Mouse (Mus musculus) kidney, embryonic 16.5 days (tissue): Measurements from ENCODE around the gene Slc47a1. TPM values are rescaled to one million over a fixed set of nuclear protein-coding genes. Genes with fewer than 3 reads are reported as not detected.

Source experiments
- ATAC-seq: fragments of 200-750 bp; cut with Nextera tagmentation; 2 replicates; pipeline ENCODE4 v1.8.0; 2017; ENCODE audit warnings: moderate TSS enrichment; ENCODE audit not compliant: low FRiP score, low TSS enrichment
- H3K27ac ChIP-seq: fragments of 300-500 bp; sonication (generic); 2 replicates; pipeline ENCODE4 v1.5.1; 2014; ENCODE audit warnings: low read length
- H3K27me3 ChIP-seq: fragments of 300-500 bp; sonication (generic); 2 replicates; pipeline ENCODE4 v1.6.1; 2014; ENCODE audit warnings: low read length, control low read depth, mixed read lengths; ENCODE audit not compliant: insufficient read depth
- H3K36me3 ChIP-seq: fragments of 300-500 bp; sonication (generic); 2 replicates; pipeline ENCODE4 v1.6.1; 2014; ENCODE audit warnings: low read length, control low read depth, mixed read lengths; ENCODE audit not compliant: insufficient read depth
- H3K4me1 ChIP-seq: fragments of 300-500 bp; sonication (generic); 2 replicates; pipeline ENCODE4 v1.6.1; 2014; ENCODE audit warnings: low read length, control low read depth, mixed read lengths; ENCODE audit not compliant: insufficient read depth
- H3K4me2 ChIP-seq: fragments of 300-500 bp; sonication (generic); replicated peaks from 2 replicates; pipeline ENCODE4 v1.6.1; 2014; ENCODE audit warnings: low read depth, low read length
- H3K4me3 ChIP-seq: fragments of 300-500 bp; sonication (generic); 2 replicates; pipeline ENCODE4 v1.5.1; 2014; ENCODE audit warnings: mild to moderate bottlenecking, low read length
- H3K9ac ChIP-seq: fragments of 300-500 bp; sonication (generic); replicated peaks from 2 replicates; pipeline ENCODE4 v1.6.1; 2014; ENCODE audit warnings: low read length
- H3K9me3 ChIP-seq: fragments of 300-500 bp; sonication (generic); 2 replicates; pipeline ENCODE4 v1.6.1; 2016; ENCODE audit warnings: low read length, control low read depth
- WGBS: fragments of 180-500 bp; shearing (Covaris S2); extraction: QIAGEN DNeasy Blood & Tissue Kit; methylation state at CpG from one replicate; pipeline ENCODE4 v1.1.7; 2014; 5-methylcytosine and 5-hydroxymethylcytosine counted together
- polyA plus RNA-seq: library from polyadenylated mRNA; unstranded; fragments of >200 nt; fragmentation: Nextera tagmentation; extraction: Ambion mirVana; gene quantifications from 2 replicates; pipeline ENCODE4 v1.2.1, GENCODE M21; 2015

The Slc47a1 gene
- polyA plus RNA-seq, 1 experiment from 2014 or later: 48.8 TPM

GRCm38 (mm10) chr11:61385725-61386124, 7.6 kb upstream of the Slc47a1 start:
- Histone ChIP-seq H3K27ac (no peak overlapping the region), H3K4me1 (no peaks in the 10 kb centered on the region), H3K9me3 (no peaks in the 10 kb centered on the region), H3K27me3 (no peaks in the 10 kb centered on the region), H3K4me3 (no peak overlapping the region), H3K9ac (no peak overlapping the region), H3K36me3 (no peaks in the 10 kb centered on the region), H3K4me2 (no peak overlapping the region)
- ATAC-seq: no peak
- 79% methylated on average over 4 of the region's 4 CpGs for WGBS

GRCm38 (mm10) chr11:61381272-61381671, 3.1 kb upstream of the Slc47a1 start:
- 88% methylated on average over 1 of the region's 1 CpGs for WGBS
- Histone ChIP-seq H3K4me1 (peaks cover 9% of the 10 kb centered on the region; the same call in 1 of the 2 replicates), H3K4me3 (no peak overlapping the region), H3K36me3 (no peaks in the 10 kb centered on the region), H3K9ac (no peak overlapping the region), H3K4me2 (no peak overlapping the region), H3K27me3 (peaks cover 33% of the 10 kb centered on the region), H3K27ac (no peak overlapping the region), H3K9me3 (no peaks in the 10 kb centered on the region)
- ATAC-seq: no peak

- Histone ChIP-seq H3K4me1 (peaks cover 9% of the 10 kb centered on the region; the same call in 1 of the 2 replicates), H3K27ac (no peak overlapping the region), H3K9ac (no peak overlapping the region), H3K27me3 (peaks cover 38% of the 10 kb centered on the region), H3K9me3 (no peaks in the 10 kb centered on the region), H3K4me2 (no peak overlapping the region), H3K4me3 (no peak overlapping the region), H3K36me3 (no peaks in the 10 kb centered on the region)
- ATAC-seq: no peak
- 66% methylated on average over 4 of the region's 4 CpGs for WGBS
These were observed 506 bp upstream of the Slc47a1 start for GRCm38 (mm10) chr11:61378651-61379050.

DNA sequence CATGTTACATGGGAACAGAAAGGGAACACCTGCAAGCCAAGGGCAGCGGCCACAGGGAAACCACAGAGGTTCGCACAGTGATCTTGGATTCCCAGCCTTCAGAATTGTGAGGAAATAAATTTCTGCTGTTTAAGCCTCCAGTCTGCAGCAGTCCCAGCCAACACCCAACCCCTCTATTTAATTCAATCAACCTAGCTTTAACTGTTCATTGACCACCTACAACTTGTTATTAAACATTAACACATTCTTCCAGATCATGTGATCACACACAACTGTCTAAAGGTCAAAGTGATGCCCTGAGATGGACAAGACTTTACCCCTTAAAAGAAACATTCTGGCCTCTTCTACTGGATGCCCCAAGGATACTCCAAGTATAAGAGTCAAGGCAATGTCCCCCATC, 9.5 kb downstream of the Slc47a1 start:
- no peak overlapping the region for H3K4me3 ChIP-seq
- no peaks in the 10 kb centered on the region for H3K9me3 ChIP-seq
- H3K9ac ChIP-seq: no peak overlapping the region
- H3K27me3 ChIP-seq: no peaks in the 10 kb centered on the region
- WGBS: 83% methylated on average over 2 of the region's 2 CpGs
- H3K36me3 ChIP-seq: no peaks in the 10 kb centered on the region
- peak overlapping the region; percentile 51 for H3K27ac ChIP-seq
- H3K4me1 ChIP-seq: peaks cover 12% of the 10 kb centered on the region
- peak; percentile 43; the same call in 1 of the 2 replicates for ATAC-seq
- H3K4me2 ChIP-seq: no peak overlapping the region

DNA sequence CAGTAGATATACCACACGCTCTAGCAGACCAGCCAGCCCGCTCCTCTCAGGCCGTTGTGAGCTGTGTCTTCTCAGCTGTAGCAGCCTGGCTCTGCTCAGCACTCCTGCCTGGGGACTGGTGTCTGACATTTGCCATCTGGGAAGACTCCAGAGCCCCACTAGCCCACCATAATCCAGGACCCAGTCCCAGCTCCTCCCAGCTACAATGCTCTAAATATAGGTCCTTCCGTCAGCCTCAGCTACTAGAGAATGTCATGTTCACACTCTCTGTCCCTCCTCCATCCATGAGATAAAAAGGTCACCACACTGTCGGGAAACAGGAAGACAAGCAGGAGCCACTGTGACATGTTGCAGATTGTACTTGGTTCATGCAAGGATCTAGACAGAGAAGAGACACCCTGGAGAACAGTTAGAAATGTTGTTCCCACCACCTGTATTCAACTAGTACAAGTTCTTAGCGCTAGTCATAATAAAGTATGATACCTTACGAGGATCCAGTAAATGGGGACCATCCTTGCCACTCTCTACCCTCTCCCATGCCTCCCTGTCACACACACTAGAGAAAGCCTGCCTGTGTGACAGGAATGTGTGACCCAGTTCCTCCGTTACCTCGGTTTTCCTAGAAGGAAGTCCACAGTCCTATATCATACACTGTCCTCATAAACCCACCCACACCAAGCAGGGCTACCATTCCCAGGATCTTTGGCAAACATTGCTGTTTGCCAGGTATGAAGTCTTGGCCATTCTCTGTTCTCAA, 11.4 kb downstream of the Slc47a1 start:
- Histone ChIP-seq H3K9me3 (no peaks in the 10 kb centered on the region), H3K4me1 (peaks cover 12% of the 10 kb centered on the region), H3K4me2 (no peak overlapping the region), H3K9ac (no peak overlapping the region), H3K4me3 (no peak overlapping the region), H3K27me3 (no peaks in the 10 kb centered on the region), H3K27ac (0 out of 2 replicates have a peak overlapping the region, but pooled peaks have one; percentile 49), H3K36me3 (no peaks in the 10 kb centered on the region)
- ATAC-seq: peak; percentile 68
- 57% methylated on average over 9 of the region's 9 CpGs for WGBS

- H3K4me3 ChIP-seq: no peak overlapping the region
- H3K4me1 ChIP-seq: peaks cover 12% of the 10 kb centered on the region
- no peak overlapping the region for H3K4me2 ChIP-seq
- ATAC-seq: no peak
- H3K27me3 ChIP-seq: no peaks in the 10 kb centered on the region
- H3K9me3 ChIP-seq: no peaks in the 10 kb centered on the region
- H3K36me3 ChIP-seq: no peaks in the 10 kb centered on the region
- 57% methylated on average over 3 of the region's 3 CpGs for WGBS
- 0 out of 2 replicates have a peak overlapping the region, but pooled peaks have one; percentile 49 for H3K27ac ChIP-seq
- H3K9ac ChIP-seq: no peak overlapping the region
These were observed 12.2 kb downstream of the Slc47a1 start for GRCm38 (mm10) chr11:61365938-61366337.

GRCm38 (mm10) chr11:61364096-61364495, 14.0 kb downstream of the Slc47a1 start:
- no peaks in the 10 kb centered on the region for H3K9me3 ChIP-seq
- WGBS: 81% methylated on average over 6 of the region's 6 CpGs
- H3K4me1 ChIP-seq: peaks cover 12% of the 10 kb centered on the region
- H3K9ac ChIP-seq: no peak overlapping the region
- H3K4me2 ChIP-seq: no peak overlapping the region
- H3K4me3 ChIP-seq: no peak overlapping the region
- no peaks in the 10 kb centered on the region for H3K27me3 ChIP-seq
- no peaks in the 10 kb centered on the region for H3K36me3 ChIP-seq
- no peak for ATAC-seq
- no peak overlapping the region for H3K27ac ChIP-seq

- no peak overlapping the region for H3K4me2 ChIP-seq
- H3K27me3 ChIP-seq: no peaks in the 10 kb centered on the region
- 95% methylated on average over 11 of the region's 11 CpGs for WGBS
- no peak overlapping the region for H3K4me3 ChIP-seq
- no peak for ATAC-seq
- H3K9ac ChIP-seq: no peak overlapping the region
- no peaks in the 10 kb centered on the region for H3K36me3 ChIP-seq
- peaks cover 9% of the 10 kb centered on the region for H3K4me1 ChIP-seq
- no peaks in the 10 kb centered on the region for H3K9me3 ChIP-seq
- no peak overlapping the region for H3K27ac ChIP-seq
These were observed 16.5 kb downstream of the Slc47a1 start for GRCm38 (mm10) chr11:61361515-61362190.

DNA sequence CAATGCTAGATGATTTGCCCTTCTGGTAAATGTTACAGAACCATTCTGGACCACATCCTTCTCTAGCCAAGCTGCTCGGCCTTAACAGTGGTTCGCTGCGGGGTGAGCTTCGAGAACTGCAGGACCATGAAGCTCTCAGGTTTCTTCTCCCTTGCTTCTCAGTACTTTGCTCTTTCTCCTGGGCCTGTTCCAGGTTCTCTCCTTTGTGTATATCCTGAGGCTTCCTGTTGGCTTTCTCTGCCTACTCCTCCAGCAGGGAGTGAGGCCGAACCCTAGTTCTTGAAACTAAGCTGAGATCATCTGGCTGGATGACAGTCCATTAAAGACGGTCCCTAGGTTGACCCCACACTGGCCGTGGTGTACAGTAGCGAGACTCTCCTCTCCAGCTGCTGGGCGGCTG, 21.5 kb downstream of the Slc47a1 start:
- no peak for ATAC-seq
- H3K9ac ChIP-seq: no peak overlapping the region
- no peaks in the 10 kb centered on the region for H3K9me3 ChIP-seq
- peaks cover 24% of the 10 kb centered on the region for H3K4me1 ChIP-seq
- no peaks in the 10 kb centered on the region for H3K27me3 ChIP-seq
- H3K27ac ChIP-seq: 0 out of 2 replicates have a peak overlapping the region, but pooled peaks have one; percentile 19
- no peaks in the 10 kb centered on the region for H3K36me3 ChIP-seq
- 57% methylated on average over 9 of the region's 9 CpGs for WGBS
- no peak overlapping the region for H3K4me2 ChIP-seq
- no peak overlapping the region for H3K4me3 ChIP-seq

- no peak overlapping the region for H3K4me3 ChIP-seq
- ATAC-seq: no peak
- H3K36me3 ChIP-seq: no peaks in the 10 kb centered on the region
- no peak overlapping the region for H3K9ac ChIP-seq
- no peaks in the 10 kb centered on the region for H3K9me3 ChIP-seq
- H3K27me3 ChIP-seq: no peaks in the 10 kb centered on the region
- 74% methylated on average over 6 of the region's 6 CpGs for WGBS
- no peak overlapping the region for H3K4me2 ChIP-seq
- H3K27ac ChIP-seq: 0 out of 2 replicates have a peak overlapping the region, but pooled peaks have one; percentile 27
- H3K4me1 ChIP-seq: peaks cover 24% of the 10 kb centered on the region
These were observed 22.0 kb downstream of the Slc47a1 start for GRCm38 (mm10) chr11:61356111-61356510.
